Mouse (Mus musculus) embryo, embryonic 10.5 days (tissue): ENCODE measurements at regions not wholly inside any gene's neighbourhood (a gene's known extent, or its start where the extent isn't known, plus 50 kb on each side); places are given as distances from the start of the nearest gene placed in this dataset.

Source experiments
- DNase-seq: peaks from one replicate; pipeline ENCODE4 v3.0.0-alpha.2; 2015; ENCODE audit warnings: low spot score

GRCm38 (mm10) chr13:31503191-31503590 lies 52.7 kb upstream of the Foxq1 start:
- no peak for DNase-seq

- DNase-seq, result no peak
These were observed 52.1 kb upstream of the Foxq1 start for GRCm38 (mm10) chr13:31503832-31504231.

- DNase-seq, result no peak
These were observed 51.6 kb upstream of the Foxq1 start for GRCm38 (mm10) chr13:31504316-31504715.

- DNase-seq, result no peak
These were observed 50.5 kb upstream of the Foxq1 start for GRCm38 (mm10) chr13:31505386-31505785.
